In genomic region chr2:74128782-74129538, GRCm38 (mm10) we compare ENCODE assay signal across 8 mouse cellular contexts.
DNase-seq lines count a peak whose midpoint lies in the region; ATAC-seq and TF ChIP-seq lines count a peak whose summit lies in the region.

No protein-coding gene starts in this region.

- H3K27me3 ChIP-seq in heart, embryonic 10.5 days (ENCODE audit: insufficient read depth, poor library complexity, severe bottlenecking), result no peaks in the 10 kb centered on the region
- H3K27me3 ChIP-seq in CH12.LX (replicated peaks), result no peaks in the 10 kb centered on the region
- peaks cover 20% of the 10 kb centered on the region for H3K27me3 ChIP-seq in embryonic facial prominence, embryonic 15.5 days
- 0 out of 2 replicates have a peak, but pooled peaks cover 8% of the 10 kb centered on the region for H3K27me3 ChIP-seq in limb, embryonic 14.5 days (ENCODE audit: control insufficient read depth, insufficient read depth, low read length)

- no peaks in the 10 kb centered on the region for H3K79me2 ChIP-seq in CH12.LX (replicated peaks; ENCODE audit: control insufficient read depth, extremely low read depth, insufficient read depth, poor library complexity, severe bottlenecking)

- no peak for TF ChIP-seq RAD21 in CH12.LX (IDR thresholded peaks at IDR 0.05; ENCODE audit: low read depth, low read length)

- peaks cover 18% of the 10 kb centered on the region for H3K4me1 ChIP-seq in heart, embryonic 10.5 days
- H3K4me1 ChIP-seq in CH12.LX (ENCODE audit: control insufficient read depth in 1 of 2, insufficient read depth in 2 of 2), result peaks cover 6 to 27% of the 10 kb centered on the region in 2 experiments; a peak in 2 of 4 replicates
- H3K4me1 ChIP-seq in embryonic facial prominence, embryonic 15.5 days, result peaks cover 19% of the 10 kb centered on the region
- peaks cover 17% of the 10 kb centered on the region for H3K4me1 ChIP-seq in limb, embryonic 14.5 days (ENCODE audit: control insufficient read depth, insufficient read depth, low read length)

- TF ChIP-seq CTCF in CH12.LX (conservative IDR thresholded peaks at IDR 0.05 in 1 of 2, IDR thresholded peaks at IDR 0.05 in 1 of 2; ENCODE audit: low read depth in 2 of 2, low read length in 2 of 2), result no peak

- TF ChIP-seq POLR2A in CH12.LX (IDR thresholded peaks at IDR 0.05; ENCODE audit: low read depth, low read length), result no peak
- no peak for TF ChIP-seq POLR2A in limb, embryonic 14.5 days (IDR thresholded peaks at IDR 0.05; ENCODE audit: borderline replicate concordance, extremely low read depth, insufficient read depth, insufficient read length)

- ATAC-seq in embryonic facial prominence, embryonic 15.5 days (ENCODE audit: insufficient number of reproducible peaks, low FRiP score, low TSS enrichment, low read depth), result no peak
- no peak for ATAC-seq in limb, embryonic 14.5 days (ENCODE audit: low FRiP score, low read depth)

- no peaks in the 10 kb centered on the region for H3K9me3 ChIP-seq in heart, embryonic 10.5 days
- no peaks in the 10 kb centered on the region for H3K9me3 ChIP-seq in CH12.LX (replicated peaks; ENCODE audit: low read length)
- no peaks in the 10 kb centered on the region for H3K9me3 ChIP-seq in embryonic facial prominence, embryonic 15.5 days (replicated peaks)
- no peaks in the 10 kb centered on the region for H3K9me3 ChIP-seq in limb, embryonic 14.5 days (ENCODE audit: control insufficient read depth, low read length)

- no peaks in the 10 kb centered on the region for H3K36me3 ChIP-seq in heart, embryonic 10.5 days
- H3K36me3 ChIP-seq in CH12.LX (replicated peaks in 1 of 2; ENCODE audit: control insufficient read depth in 1 of 2, insufficient read depth in 1 of 2, low read length in 1 of 2), result no peaks in the 10 kb centered on the region
- no peaks in the 10 kb centered on the region for H3K36me3 ChIP-seq in embryonic facial prominence, embryonic 15.5 days
- no peaks in the 10 kb centered on the region for H3K36me3 ChIP-seq in limb, embryonic 14.5 days (ENCODE audit: control insufficient read depth, insufficient read depth, low read length)

- DNase-seq in heart, embryonic 10.5 days (ENCODE audit: low spot score), result no peak
- DNase-seq in heart, adult 18-20 months, result no peak
- DNase-seq in CH12.LX (ENCODE audit: extremely low read depth), result no peak
- DNase-seq in limb, embryonic 14.5 days (ENCODE audit: low spot score), result no peak
- DNase-seq in spleen, adult 18-20 months, result no peak
- no peak for DNase-seq in kidney, adult 18-20 months
- no peak for DNase-seq in gastrocnemius, postnatal 25 days

- TF ChIP-seq EP300 in CH12.LX (IDR thresholded peaks at IDR 0.05; ENCODE audit: low read length), result no peak

- H3K27ac ChIP-seq in heart, embryonic 10.5 days, result 0 out of 2 replicates have a peak overlapping the region, but pooled peaks have one; percentile 22
- no peak overlapping the region for H3K27ac ChIP-seq in CH12.LX (ENCODE audit: insufficient read depth, low read depth)
- no peak overlapping the region for H3K27ac ChIP-seq in embryonic facial prominence, embryonic 15.5 days (replicated peaks)
- H3K27ac ChIP-seq in limb, embryonic 14.5 days (replicated peaks; ENCODE audit: low read depth, low read length), result no peak overlapping the region

- H3K4me2 ChIP-seq in CH12.LX (ENCODE audit: insufficient read depth, low read depth, poor library complexity, severe bottlenecking), result peak overlapping the region; percentile 70; the same call in 1 of the 2 replicates
- H3K4me2 ChIP-seq in embryonic facial prominence, embryonic 15.5 days (replicated peaks), result peak overlapping the region; percentile 52
- H3K4me2 ChIP-seq in limb, embryonic 14.5 days (replicated peaks; ENCODE audit: low read depth, low read length, severe bottlenecking), result peak overlapping the region; percentile 48

- no peak overlapping the region for H3K9ac ChIP-seq in CH12.LX (ENCODE audit: insufficient read depth, low read depth)
- H3K9ac ChIP-seq in embryonic facial prominence, embryonic 15.5 days, result no peak overlapping the region
- H3K9ac ChIP-seq in limb, embryonic 14.5 days (ENCODE audit: low read depth, low read length, severe bottlenecking), result peak overlapping the region; percentile 36; the same call in 1 of the 2 replicates

- WGBS in heart, embryonic 10.5 days, result 1% methylated on average over 14 of the region's 14 CpGs
- 2% methylated on average over 14 of the region's 14 CpGs for WGBS in embryonic facial prominence, embryonic 15.5 days
- WGBS in limb, embryonic 14.5 days, result 2% methylated on average over 14 of the region's 14 CpGs

- in situ Hi-C loops in CH12.LX (cut with MboI; ENCODE audit: low pct_ligation_motif_present, low pct_unique_long_range_greater_than_20kb, low sequenced_read_pairs), result no loop called here

- dilution Hi-C loops in CH12.LX (cut with MboI; ENCODE audit: extremely low pct_ligation_motif_present, extremely low pct_unique_long_range_greater_than_20kb, low sequenced_read_pairs), result no loop called here

- H3K4me3 ChIP-seq in heart, embryonic 10.5 days, result peak overlapping the region; percentile 58
- no peak overlapping the region for H3K4me3 ChIP-seq in CH12.LX (replicated peaks in 1 of 3; ENCODE audit: low read depth in 2 of 3, low read length in 2 of 3, poor library complexity in 1 of 3)
- H3K4me3 ChIP-seq in embryonic facial prominence, embryonic 15.5 days (replicated peaks), result peak overlapping the region; percentile 30
- H3K4me3 ChIP-seq in limb, embryonic 14.5 days (replicated peaks; ENCODE audit: low read length), result peak overlapping the region; percentile 27

TF ChIP-seq in CH12.LX, 34 proteins besides CTCF, POLR2A, EP300 and RAD21:
- TF ChIP-seq MAX (IDR thresholded peaks at IDR 0.05; ENCODE audit: low read length) (no peak), ZNF384 (IDR thresholded peaks at IDR 0.05; ENCODE audit: low read depth, low read length) (no peak), ZMIZ1 (IDR thresholded peaks at IDR 0.05; ENCODE audit: low read depth, low read length) (no peak), HCFC1 (IDR thresholded peaks at IDR 0.05; ENCODE audit: low read depth, low read length) (no peak), NELFE (IDR thresholded peaks at IDR 0.05; ENCODE audit: low read depth, low read length) (no peak), CHD2 (IDR thresholded peaks at IDR 0.05; ENCODE audit: low read length) (no peak), MAZ (IDR thresholded peaks at IDR 0.05; ENCODE audit: low read depth, low read length) (no peak), NRF1 (IDR thresholded peaks at IDR 0.05; ENCODE audit: low read depth, low read length) (no peak), KAT2A (IDR thresholded peaks at IDR 0.05; ENCODE audit: insufficient replicate concordance, low read length) (no peak), SMC3 (IDR thresholded peaks at IDR 0.05; ENCODE audit: low read depth, low read length) (no peak), UBTF (IDR thresholded peaks at IDR 0.05; ENCODE audit: low read depth, low read length) (no peak), PAX5 (IDR thresholded peaks at IDR 0.05; ENCODE audit: low read length) (no peak), JUND (conservative IDR thresholded peaks at IDR 0.05; ENCODE audit: low read depth, low read length) (no peak), MXI1 (IDR thresholded peaks at IDR 0.05; ENCODE audit: low read depth, low read length) (no peak), MYC (IDR thresholded peaks at IDR 0.05; ENCODE audit: low read depth, low read length) (no peak), ZKSCAN1 (IDR thresholded peaks at IDR 0.05; ENCODE audit: borderline replicate concordance, low read depth, low read length) (no peak), ZC3H11A (IDR thresholded peaks at IDR 0.05; ENCODE audit: low read depth, low read length) (no peak), USF1 (IDR thresholded peaks at IDR 0.05; ENCODE audit: low read depth, low read length) (no peak)
TF ChIP-seq in CH12.LX: peak in this region for 0.

Comparison
In these comparisons a context has a peak if more than half of its experiments do, and no peak if none do; other contexts are left out.
1. H3K4me3 ChIP-seq: peak in heart, embryonic 10.5 days (single experiment), embryonic facial prominence, embryonic 15.5 days (single experiment) and limb, embryonic 14.5 days (single experiment); none in CH12.LX (0 of 3).
2. Peak in every context shown above with its lines, with median percentiles within 50 percentile points of each other: H3K4me2 ChIP-seq.